Mouse (Mus musculus) hindbrain, embryonic 12.5 days (tissue): Measurements from ENCODE around the gene Adam26a. TPM values are rescaled to one million over a fixed set of nuclear protein-coding genes. Genes with fewer than 3 reads are reported as not detected.
"Not testable (repeated sequence)": the region's sequence is repeated elsewhere in the genome, so short reads cannot be mapped to it uniquely, and the experiment has no call there.

Source experiments
- ATAC-seq: fragments of 200-750 bp; cut with Nextera tagmentation; 2 replicates; pipeline ENCODE4 v1.8.0; 2017; ENCODE audit warnings: moderate TSS enrichment; ENCODE audit not compliant: low FRiP score
- H3K27ac ChIP-seq: fragments of 300-500 bp; sonication (generic); 2 replicates; pipeline ENCODE4 v1.5.1; 2016; ENCODE audit warnings: mild to moderate bottlenecking
- H3K27me3 ChIP-seq: fragments of 300-500 bp; sonication (generic); 2 replicates; pipeline ENCODE4 v1.6.1; 2016; ENCODE audit warnings: mild to moderate bottlenecking
- H3K36me3 ChIP-seq: fragments of 300-500 bp; sonication (generic); 2 replicates; pipeline ENCODE4 v1.6.1; 2016; ENCODE audit warnings: mild to moderate bottlenecking
- H3K4me1 ChIP-seq: fragments of 300-500 bp; sonication (generic); 2 replicates; pipeline ENCODE4 v1.6.1; 2016
- H3K4me2 ChIP-seq: fragments of 300-500 bp; sonication (generic); replicated peaks from 2 replicates; pipeline ENCODE4 v1.6.1; 2016; ENCODE audit warnings: mild to moderate bottlenecking
- H3K4me3 ChIP-seq: fragments of 300-500 bp; sonication (generic); 2 replicates; pipeline ENCODE4 v1.5.1; 2016; ENCODE audit warnings: mild to moderate bottlenecking
- H3K9ac ChIP-seq: fragments of 300-500 bp; sonication (generic); 2 replicates; pipeline ENCODE4 v1.6.1; 2016; ENCODE audit warnings: mild to moderate bottlenecking, moderate library complexity
- H3K9me3 ChIP-seq: fragments of 300-500 bp; sonication (generic); replicated peaks from 2 replicates; pipeline ENCODE4 v1.6.1; 2016; ENCODE audit warnings: mild to moderate bottlenecking
- WGBS: fragments of 180-500 bp; shearing (Covaris S2); methylation state at CpG from one replicate; pipeline ENCODE4 v1.1.7; 2016; 5-methylcytosine and 5-hydroxymethylcytosine counted together
- polyA plus RNA-seq: library from polyadenylated mRNA; unstranded; fragments of >200 nt; fragmentation: Nextera tagmentation; extraction: Ambion mirVana; gene quantifications from 2 replicates; pipeline ENCODE4 v1.2.1, GENCODE M21; 2016

The Adam26a gene
- not detected in 2 replicates for polyA plus RNA-seq

DNA sequence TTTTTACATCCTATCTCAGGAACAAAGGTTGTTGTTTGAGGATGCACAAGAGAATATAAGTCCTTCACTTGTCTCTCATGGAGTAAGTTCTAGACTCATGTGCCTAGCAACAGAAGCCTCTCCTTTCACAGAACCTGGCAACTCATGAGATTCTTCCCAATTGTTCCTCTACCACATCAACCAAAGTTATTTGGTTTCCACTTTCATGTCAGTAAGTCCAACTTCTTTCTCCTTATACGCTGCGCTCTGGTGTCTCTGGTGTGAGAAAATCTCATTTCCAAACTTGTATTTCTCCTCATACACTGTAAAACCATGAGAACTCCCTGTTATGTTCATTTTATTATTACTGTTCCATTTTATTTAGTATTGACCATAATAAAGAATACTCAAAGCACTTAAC lies at the start of gene Adam26a:
Gene Adam26a (minus strand): TSS at position 101 of the 400 bp plus-strand sequence.
- H3K27ac ChIP-seq, H3K4me1 ChIP-seq, ATAC-seq, H3K4me2 ChIP-seq, H3K36me3 ChIP-seq, H3K27me3 ChIP-seq, H3K9me3 ChIP-seq, H3K9ac ChIP-seq, H3K4me3 ChIP-seq: not testable (repeated sequence)
- WGBS: 96% methylated on average over 2 of the region's 2 CpGs

DNA sequence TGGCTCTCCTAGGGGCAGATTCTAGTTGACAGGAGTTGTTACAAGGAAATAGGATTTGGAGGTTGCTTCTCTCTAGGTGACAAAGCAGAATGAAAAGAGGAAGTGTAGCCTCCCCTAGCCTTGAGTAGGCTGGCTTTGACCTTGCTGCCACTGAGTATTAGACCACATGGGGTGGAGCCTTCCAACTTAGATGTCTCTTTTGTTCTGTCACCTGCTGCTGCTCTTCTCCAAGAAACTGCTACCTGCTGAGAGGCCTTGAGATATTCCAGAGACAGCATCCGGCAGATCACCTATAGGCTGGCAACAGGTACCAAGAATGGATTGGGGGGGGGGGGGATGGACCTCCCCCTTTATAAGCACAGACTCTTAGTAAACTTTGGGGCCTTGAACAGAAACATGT lies 39.5 kb upstream of the Adam26a start:
- no peak overlapping the region for H3K9ac ChIP-seq
- no peaks in the 10 kb centered on the region for H3K36me3 ChIP-seq
- no peak overlapping the region for H3K27ac ChIP-seq
- H3K4me2 ChIP-seq: no peak overlapping the region
- no peaks in the 10 kb centered on the region for H3K9me3 ChIP-seq
- no peaks in the 10 kb centered on the region for H3K4me1 ChIP-seq
- no peak for ATAC-seq
- WGBS: 81% methylated on average over 1 of the region's 1 CpGs
- H3K4me3 ChIP-seq: no peak overlapping the region
- no peaks in the 10 kb centered on the region for H3K27me3 ChIP-seq

DNA sequence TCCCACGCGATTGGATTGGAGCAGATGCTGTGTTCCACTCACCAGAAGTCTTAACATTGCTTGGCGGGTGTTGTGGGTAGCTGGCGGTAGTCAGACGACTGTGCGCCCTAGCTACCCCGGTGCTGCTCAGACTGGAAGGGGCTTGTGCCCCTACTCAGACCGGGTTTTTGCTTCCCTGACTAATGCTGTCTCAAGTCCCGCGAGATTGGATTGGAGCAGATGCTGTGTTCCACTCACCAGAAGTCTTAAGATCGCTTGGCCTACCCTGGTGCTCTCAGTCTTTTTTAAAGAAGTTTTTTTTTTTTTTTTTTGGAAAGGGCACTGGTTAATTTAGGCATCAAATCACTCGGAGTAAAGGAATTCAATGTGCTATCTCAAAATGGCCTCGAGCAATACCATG lies 27.1 kb upstream of the Adam26a start:
- not testable (repeated sequence) for H3K4me1 ChIP-seq, H3K9ac ChIP-seq, H3K36me3 ChIP-seq, H3K27ac ChIP-seq, H3K4me2 ChIP-seq, H3K27me3 ChIP-seq, H3K9me3 ChIP-seq, H3K4me3 ChIP-seq, ATAC-seq
- 88% methylated on average over 13 of the region's 13 CpGs for WGBS

DNA sequence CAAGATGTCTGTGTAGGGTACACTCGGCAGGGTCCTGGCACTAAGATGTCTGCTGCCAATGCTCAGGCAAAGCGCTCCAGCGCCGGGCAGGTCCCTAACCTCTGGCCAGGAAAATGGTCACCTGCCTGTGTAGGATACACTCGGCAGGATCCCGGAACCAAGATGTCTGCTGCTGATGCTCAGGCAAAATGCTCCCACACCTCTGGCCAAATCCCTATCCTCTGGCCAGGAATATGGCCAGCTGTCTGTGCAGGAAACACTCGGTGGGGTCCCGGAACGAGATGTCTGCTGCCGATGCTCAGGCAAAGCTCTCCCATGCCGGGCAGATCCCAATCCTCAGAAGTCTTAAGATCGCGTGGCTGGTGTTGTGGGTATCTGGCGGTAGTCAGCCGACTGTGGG lies 26.7 kb upstream of the Adam26a start:
- not testable (repeated sequence) for H3K36me3 ChIP-seq, H3K9ac ChIP-seq, H3K27me3 ChIP-seq, ATAC-seq, H3K4me3 ChIP-seq, H3K27ac ChIP-seq, H3K9me3 ChIP-seq, H3K4me1 ChIP-seq, H3K4me2 ChIP-seq
- 92% methylated on average over 15 of the region's 15 CpGs for WGBS

DNA sequence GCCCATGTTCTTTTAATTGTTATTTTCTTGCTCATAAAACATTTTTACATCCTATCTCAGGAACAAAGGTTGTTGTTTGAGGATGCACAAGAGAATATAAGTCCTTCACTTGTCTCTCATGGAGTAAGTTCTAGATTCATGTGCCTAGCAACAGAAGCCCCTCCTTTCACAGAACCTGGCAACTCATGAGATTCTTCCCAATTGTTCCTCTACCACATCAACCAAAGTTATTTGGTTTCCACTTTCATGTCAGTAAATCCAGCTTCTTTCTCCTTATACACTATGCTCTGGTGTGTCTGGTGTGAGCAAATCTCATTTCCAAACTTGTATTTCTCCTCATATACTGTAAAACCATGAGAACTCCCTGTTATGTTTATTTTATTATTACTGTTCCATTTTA lies 48.5 kb downstream of the Adam26a start, which contains the start of gene Adam26b:
Gene Adam26b (minus strand): TSS at position 101 of the 400 bp plus-strand sequence.
- not testable (repeated sequence) for H3K27me3 ChIP-seq, ATAC-seq, H3K4me3 ChIP-seq, H3K27ac ChIP-seq, H3K36me3 ChIP-seq, H3K9ac ChIP-seq, H3K4me2 ChIP-seq, H3K9me3 ChIP-seq, H3K4me1 ChIP-seq

Other genes starting within 250 kb of the Adam26a start
- not detected in 2 replicates for gene Adam26b, start 48.6 kb downstream of the Adam26a start, polyA plus RNA-seq
- not detected in 2 replicates for gene Gm5346, start 50.6 kb upstream of the Adam26a start, polyA plus RNA-seq
- gene Adam34, start 133.3 kb upstream of the Adam26a start, polyA plus RNA-seq: not detected in 2 replicates